ENCODE assay signal across 9 mouse cellular contexts in genomic region chr9:20916160-20916559, GRCm38 (mm10). TPM values are rescaled to one million over a fixed set of nuclear protein-coding genes. Genes with fewer than 3 reads are reported as not detected.
DNase-seq lines count a peak whose midpoint lies in the region; ATAC-seq lines count a peak whose summit lies in the region.
"Had no signal": no experiment of that assay in that cellular context is flagged by ENCODE, and none has a peak within 500 bp of the region (broad histone marks: within the 10 kb centered on the region; RNA-seq: fewer than 3 reads in every experiment).

No protein-coding gene starts in this region.

- H3K4me3 ChIP-seq in forebrain, embryonic 11.5 days (ENCODE audit: low read depth, low read length) = no peak overlapping the region

- no peak overlapping the region for H3K4me2 ChIP-seq in forebrain, embryonic 11.5 days (ENCODE audit: low read depth, low read length, severe bottlenecking)

- no peaks in the 10 kb centered on the region for H3K4me1 ChIP-seq in forebrain, embryonic 11.5 days (replicated peaks; ENCODE audit: control insufficient read depth, insufficient read depth, low read length)

- 0 out of 2 replicates have a peak, but pooled peaks have one; percentile 48 for ATAC-seq in erythroid progenitor cell, adult 5-6 weeks (replicated peaks; ENCODE audit: low FRiP score, poor library complexity, severe bottlenecking)
- ATAC-seq in forebrain, embryonic 11.5 days (replicated peaks; ENCODE audit: low FRiP score) = no peak

- H3K36me3 ChIP-seq in forebrain, embryonic 11.5 days (ENCODE audit: control insufficient read depth, insufficient read depth, low read length) = peaks cover 61% of the 10 kb centered on the region

- no peak overlapping the region for H3K27ac ChIP-seq in forebrain, embryonic 11.5 days (ENCODE audit: low read depth, low read length)
- H3K27ac ChIP-seq: macrophage had no signal

- DNase-seq in adrenal gland, postnatal 10 days = peak; percentile 41
- no peak for DNase-seq in adrenal gland, adult 18-20 months (ENCODE audit: low spot score in 2 of 2)
- peak; percentile 63 for DNase-seq in CD4-positive helper T cell, adult 2 months (ENCODE audit: low read depth, low spot score)
- peak; percentile 75 for DNase-seq in lung, postnatal 36 days
- DNase-seq in forebrain, embryonic 11.5 days (ENCODE audit: low spot score) = no peak
- no peak for DNase-seq in right cerebral cortex, postnatal 10 days (ENCODE audit: low spot score in 2 of 2)
- DNase-seq in frontal cortex, postnatal 14 days (ENCODE audit: low spot score in 2 of 2) = no peak

- 88% methylated on average over 4 of the region's 4 CpGs for WGBS in forebrain, embryonic 11.5 days

- H3K9me3 ChIP-seq in forebrain, embryonic 11.5 days (ENCODE audit: control insufficient read depth, low read length) = no peaks in the 10 kb centered on the region

- H3K27me3 ChIP-seq in forebrain, embryonic 11.5 days (ENCODE audit: control insufficient read depth, insufficient read depth, low read length) = no peaks in the 10 kb centered on the region

- no peak overlapping the region for H3K9ac ChIP-seq in forebrain, embryonic 11.5 days (ENCODE audit: low read length)

RNA-seq across cellular contexts. Expression of gene Eif3g, which starts 17.7 kb away (rescaled TPM):
- total RNA-seq in adrenal gland, postnatal 10 days (2021) = 100 to 1,000 TPM; 136 to 143 TPM
- 100 to 1,000 TPM; 156 to 162 TPM for total RNA-seq in adrenal gland, adult 18-20 months (2021)
- 47.4 and 59.5 TPM in 2 replicates for total RNA-seq in erythroid progenitor cell, adult 5-6 weeks (2015; ENCODE audit: low replicate concordance)
- 41.5 and 59.7 TPM in 2 replicates for total RNA-seq in erythroid progenitor cell, adult 5-6 weeks (2017; ENCODE audit: low replicate concordance)
- 334 and 367 TPM in 2 replicates for polyA plus RNA-seq in forebrain, embryonic 11.5 days (2014; fragmentation: Nextera tagmentation; extraction: Ambion mirVana)

RNA-seq across cellular contexts. Expression of gene Ppan, which starts 28.2 kb away (rescaled TPM):
- total RNA-seq in adrenal gland, postnatal 10 days (2021) = 10 to 100 TPM; 32.6 to 38.2 TPM
- total RNA-seq in adrenal gland, adult 18-20 months (2021) = 10 to 100 TPM; 39.8 to 41.1 TPM
- total RNA-seq in erythroid progenitor cell, adult 5-6 weeks (2015; ENCODE audit: low replicate concordance) = 6.7 and 19.1 TPM in 2 replicates
- 7.1 and 16.2 TPM in 2 replicates for total RNA-seq in erythroid progenitor cell, adult 5-6 weeks (2017; ENCODE audit: low replicate concordance)
- 71.2 and 75.1 TPM in 2 replicates for polyA plus RNA-seq in forebrain, embryonic 11.5 days (2014; fragmentation: Nextera tagmentation; extraction: Ambion mirVana)

RNA-seq across cellular contexts. Expression of gene Angptl6, which starts 36.6 kb away (rescaled TPM):
- total RNA-seq in adrenal gland, postnatal 10 days (2021) = 1 to 10 TPM; 5.0 to 5.3 TPM
- 1 to 10 TPM; 3.2 to 3.6 TPM for total RNA-seq in adrenal gland, adult 18-20 months (2021)
- not detected in 2 replicates for total RNA-seq in erythroid progenitor cell, adult 5-6 weeks (2015; ENCODE audit: low replicate concordance)
- 0.53 TPM in 1 of 2 replicates, not detected in the other for total RNA-seq in erythroid progenitor cell, adult 5-6 weeks (2017; ENCODE audit: low replicate concordance)
- 4.3 and 5.3 TPM in 2 replicates for polyA plus RNA-seq in forebrain, embryonic 11.5 days (2014; fragmentation: Nextera tagmentation; extraction: Ambion mirVana)

RNA-seq across cellular contexts. Expression of gene Dnmt1, which starts 43.5 kb away (rescaled TPM):
- total RNA-seq in adrenal gland, postnatal 10 days (2021) = 10 to 100 TPM; 44.9 to 54.7 TPM
- 10 to 100 TPM; 33.6 to 34.9 TPM for total RNA-seq in adrenal gland, adult 18-20 months (2021)
- total RNA-seq in erythroid progenitor cell, adult 5-6 weeks (2015; ENCODE audit: low replicate concordance) = 122 and 135 TPM in 2 replicates
- 217 and 249 TPM in 2 replicates for total RNA-seq in erythroid progenitor cell, adult 5-6 weeks (2017; ENCODE audit: low replicate concordance)
- polyA plus RNA-seq in forebrain, embryonic 11.5 days (2014; fragmentation: Nextera tagmentation; extraction: Ambion mirVana) = 93.4 and 94.8 TPM in 2 replicates

RNA-seq across cellular contexts. Expression of gene A230050P20Rik, which starts 47.7 kb away (rescaled TPM):
- 10 to 100 TPM; 17.1 to 28.0 TPM for total RNA-seq in adrenal gland, postnatal 10 days (2021)
- total RNA-seq in adrenal gland, adult 18-20 months (2021) = 10 to 100 TPM; 14.7 to 17.5 TPM
- 1.1 and 1.7 TPM in 2 replicates for total RNA-seq in erythroid progenitor cell, adult 5-6 weeks (2015; ENCODE audit: low replicate concordance)
- 3.7 and 4.3 TPM in 2 replicates for total RNA-seq in erythroid progenitor cell, adult 5-6 weeks (2017; ENCODE audit: low replicate concordance)
- polyA plus RNA-seq in forebrain, embryonic 11.5 days (2014; fragmentation: Nextera tagmentation; extraction: Ambion mirVana) = 1.3 and 1.6 TPM in 2 replicates

Comparison
In these comparisons a context has a peak if more than half of its experiments do, and no peak if none do; other contexts are left out.
1. DNase-seq: peak in adrenal gland, postnatal 10 days (single experiment), CD4-positive helper T cell, adult 2 months (single experiment) and lung, postnatal 36 days (single experiment); none in adrenal gland, adult 18-20 months (0 of 2), forebrain, embryonic 11.5 days (single experiment), right cerebral cortex, postnatal 10 days (0 of 2) and frontal cortex, postnatal 14 days (0 of 2).